Mouse (Mus musculus): ENCODE measurements around the gene Ntn1. TPM values are rescaled to one million over a fixed set of nuclear protein-coding genes. Genes with fewer than 3 reads are reported as not detected.

The Ntn1 gene
- 10 to 100 TPM in 1 of 4 experiments, 1 to 10 TPM in 3; 7.9 to 10.1 (median 8.8) TPM for total RNA-seq (2022)

DNA sequence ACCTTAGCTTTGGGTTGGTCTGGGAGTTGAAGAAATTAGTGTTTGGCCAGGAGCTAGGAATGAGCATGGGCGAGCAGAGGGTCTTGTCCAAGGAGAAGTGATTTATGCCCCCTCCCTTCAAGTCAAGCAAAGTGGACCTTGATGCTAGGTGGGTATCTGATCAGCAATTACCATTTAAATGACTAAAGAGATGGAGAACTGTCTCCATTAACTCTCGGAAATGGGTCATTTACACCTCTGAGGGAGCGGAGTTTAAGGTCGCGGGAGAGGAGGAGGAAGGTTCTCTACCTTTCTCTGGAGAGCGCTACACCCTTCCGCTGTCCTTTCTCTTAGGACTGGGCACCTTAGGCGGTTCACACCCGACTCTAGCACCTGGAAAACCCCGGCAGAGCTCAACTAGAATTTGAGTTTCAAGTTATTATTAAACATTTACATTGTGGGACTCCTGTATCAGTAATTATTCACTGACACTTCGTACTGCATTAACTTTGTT lies at the start of gene Ntn1:
Gene Ntn1 (minus strand): TSS at position 97 of the 493 bp plus-strand sequence.
- DNase-seq (ENCODE audit: low spot score in 2 of 2), result no peak

- no peak for DNase-seq (ENCODE audit: low spot score in 2 of 2)
Observed at GRCm38 (mm10) chr11:68448356-68448755, 47.7 kb upstream of the Ntn1 start.

DNA sequence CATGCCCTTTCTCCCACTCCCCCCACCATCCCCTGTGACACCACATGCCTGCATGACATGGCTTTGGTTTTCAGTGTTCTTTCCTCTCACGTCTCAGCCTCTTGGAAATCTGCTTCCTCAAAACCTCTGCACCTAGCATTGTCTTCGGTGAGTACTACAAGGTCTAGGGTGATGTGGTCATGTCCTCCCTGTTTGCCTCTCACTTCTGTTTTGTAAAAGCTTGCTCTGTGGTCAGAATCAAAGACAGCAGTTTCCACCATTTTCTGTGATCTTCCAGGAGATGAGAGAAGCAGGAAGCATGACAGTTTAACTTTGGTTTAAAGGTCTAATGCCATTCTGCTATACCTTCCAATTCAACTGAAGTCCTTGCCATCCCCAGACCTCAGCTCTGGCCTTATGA lies 46.6 kb upstream of the Ntn1 start:
- no peak for DNase-seq (ENCODE audit: low spot score in 2 of 2)

GRCm38 (mm10) chr11:68446547-68446946 lies 45.9 kb upstream of the Ntn1 start:
- no peak for DNase-seq (ENCODE audit: low spot score in 2 of 2)

DNA sequence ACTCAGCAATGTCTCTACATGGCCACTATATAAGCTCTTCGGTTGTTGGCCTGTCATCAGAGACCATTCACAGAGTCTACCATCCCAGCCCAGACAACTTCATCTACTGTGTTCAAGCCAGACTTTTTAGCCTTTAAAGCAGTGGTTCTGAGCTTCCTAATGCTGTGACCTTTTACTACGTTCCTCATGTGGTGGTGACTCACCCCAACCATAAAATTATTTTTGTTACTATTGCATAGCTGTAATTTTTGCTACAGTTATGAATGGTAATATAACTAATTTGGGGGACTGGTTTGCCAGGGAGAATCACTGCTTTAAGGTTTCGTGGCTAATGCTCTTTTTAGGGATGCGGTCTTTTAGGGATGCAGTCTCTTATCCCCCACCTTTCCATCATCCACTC lies 45.3 kb upstream of the Ntn1 start:
- DNase-seq (ENCODE audit: low spot score in 2 of 2), result no peak

DNA sequence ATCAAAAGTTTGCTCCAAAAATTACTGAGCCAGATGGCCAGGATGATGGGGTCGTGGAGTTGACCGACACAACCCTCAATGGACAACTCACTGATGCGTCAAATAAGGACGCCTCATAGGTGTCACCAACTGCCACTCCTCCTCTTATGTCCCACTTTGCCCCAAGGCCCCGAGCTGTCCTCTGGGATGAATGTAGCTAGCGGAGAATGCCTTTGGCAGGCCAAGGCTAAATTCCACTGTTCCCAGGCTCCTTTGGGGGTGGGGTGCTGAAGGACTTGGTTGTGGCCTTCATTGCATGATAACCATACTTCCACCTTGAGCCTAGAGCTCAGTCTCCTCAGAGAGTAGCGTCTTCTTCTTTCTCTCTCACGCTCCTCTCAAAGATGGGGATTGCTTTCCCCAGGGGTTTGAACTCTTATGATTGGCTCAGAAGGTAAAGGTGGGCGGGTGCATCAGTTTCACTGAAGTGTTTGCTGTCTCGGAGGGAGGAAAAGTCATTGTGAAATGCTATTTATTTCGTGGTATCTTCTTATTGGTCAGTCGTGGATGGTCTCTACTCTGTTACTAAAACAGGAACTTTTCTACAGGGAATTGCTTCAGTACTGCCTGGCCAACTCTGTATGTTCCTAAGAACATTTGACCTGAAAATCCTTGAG lies 42.5 kb upstream of the Ntn1 start:
- no peak for DNase-seq (ENCODE audit: low spot score in 2 of 2)

GRCm38 (mm10) chr11:68442346-68442745 lies 41.7 kb upstream of the Ntn1 start:
- no peak for DNase-seq (ENCODE audit: low spot score in 2 of 2)

GRCm38 (mm10) chr11:68440965-68441364 lies 40.3 kb upstream of the Ntn1 start:
- DNase-seq (ENCODE audit: low spot score in 2 of 2), result no peak

GRCm38 (mm10) chr11:68440100-68440499 lies 39.5 kb upstream of the Ntn1 start:
- DNase-seq (ENCODE audit: low spot score in 2 of 2), result no peak

GRCm38 (mm10) chr11:68436376-68436775 lies 35.8 kb upstream of the Ntn1 start:
- no peak for DNase-seq (ENCODE audit: low spot score in 2 of 2)

GRCm38 (mm10) chr11:68435601-68436000 lies 35.0 kb upstream of the Ntn1 start:
- no peak for DNase-seq (ENCODE audit: low spot score in 2 of 2)

DNA sequence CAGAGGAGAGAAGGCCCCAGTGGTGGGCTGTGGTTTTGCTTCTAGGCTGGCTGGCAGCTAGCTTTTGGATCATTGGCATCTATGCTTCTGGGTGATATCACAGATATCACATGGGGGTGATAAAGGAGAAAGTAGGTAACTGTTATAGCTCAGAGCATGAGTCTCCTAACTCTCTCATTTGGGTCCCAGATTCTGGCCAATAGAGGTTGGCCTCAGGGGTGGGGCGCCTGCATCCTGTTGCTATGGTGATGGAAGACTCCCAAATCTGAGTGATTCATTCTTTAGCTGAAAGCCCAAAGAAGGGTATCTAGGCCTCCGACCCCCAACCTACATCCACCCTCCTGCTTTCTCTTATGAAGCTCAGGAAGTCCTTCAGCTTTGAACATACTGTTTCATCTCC lies 34.1 kb upstream of the Ntn1 start:
- DNase-seq (ENCODE audit: low spot score in 2 of 2), result no peak

GRCm38 (mm10) chr11:68433534-68433933 lies 32.9 kb upstream of the Ntn1 start:
- DNase-seq (ENCODE audit: low spot score in 2 of 2), result no peak

DNA sequence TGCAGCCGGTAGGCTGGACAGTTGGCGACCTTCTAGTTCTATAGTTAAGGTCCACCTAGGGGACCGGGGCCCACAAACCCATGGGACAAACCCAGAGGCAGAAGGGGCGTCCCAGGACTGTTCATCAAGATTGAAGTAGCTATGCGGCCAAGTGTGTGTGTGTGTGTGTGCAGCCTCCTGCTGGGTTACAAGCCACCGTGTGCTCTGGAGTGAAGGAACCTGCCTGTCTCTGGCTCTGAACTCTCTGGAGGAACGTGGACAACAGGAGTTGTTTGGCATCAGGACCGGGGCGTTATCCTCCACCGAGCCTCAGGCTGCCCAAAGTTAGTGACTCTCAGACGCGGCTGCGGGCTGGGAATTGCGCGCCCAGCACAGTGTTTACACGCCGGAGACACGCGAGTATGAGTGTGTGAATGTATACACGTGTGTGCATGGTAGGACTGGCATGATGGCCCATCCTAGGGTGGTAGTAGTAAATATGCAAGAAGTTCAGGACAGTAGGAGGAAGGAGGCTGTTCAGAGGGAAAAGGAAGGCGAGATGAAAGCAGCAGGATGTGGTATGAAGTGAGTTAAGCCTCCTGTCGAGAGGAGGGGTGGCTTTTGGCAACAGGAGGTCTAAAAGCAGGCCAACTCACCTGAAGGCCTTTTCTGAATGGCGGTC lies 31.9 kb upstream of the Ntn1 start:
- no peak for DNase-seq (ENCODE audit: low spot score in 2 of 2)

- peak in 1 of 2 experiments; percentile 34 for DNase-seq (ENCODE audit: low spot score in 2 of 2)
Observed at GRCm38 (mm10) chr11:68431699-68432360, 31.2 kb upstream of the Ntn1 start, which contains the start of gene Pik3r5. Pik3r5 (plus strand) TSS chr11:68432121.

- DNase-seq (ENCODE audit: low spot score in 2 of 2), result no peak
Observed at GRCm38 (mm10) chr11:68430662-68431061, 30.0 kb upstream of the Ntn1 start.

DNA sequence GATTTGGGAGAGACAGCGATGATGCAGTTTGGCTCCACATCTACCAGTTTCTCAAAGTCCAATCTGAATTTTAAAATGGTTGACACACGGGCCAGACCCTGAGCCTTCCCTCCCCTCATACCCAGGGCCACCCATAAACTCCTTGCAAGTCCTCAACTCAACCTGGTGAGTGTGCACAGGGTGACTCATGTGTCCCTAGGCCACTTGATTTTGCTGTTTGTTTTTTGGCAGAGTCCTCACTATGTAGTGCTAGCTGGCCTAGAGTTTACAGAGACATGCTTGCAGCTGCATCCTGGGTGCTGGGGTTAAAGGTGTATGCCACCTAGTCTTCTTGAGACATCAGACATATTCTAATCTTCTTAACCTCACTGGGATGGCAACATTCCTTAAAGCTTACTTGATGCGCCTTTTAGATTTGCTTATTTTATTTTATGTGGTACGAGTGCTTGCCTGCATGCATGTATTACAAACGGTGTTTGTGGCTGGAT lies 26.5 kb upstream of the Ntn1 start:
- DNase-seq (ENCODE audit: low spot score in 2 of 2), result no peak

- no peak for DNase-seq (ENCODE audit: low spot score in 2 of 2)
Observed at GRCm38 (mm10) chr11:68425492-68426315, 25.1 kb upstream of the Ntn1 start.

- no peak for DNase-seq (ENCODE audit: low spot score in 2 of 2)
Observed at GRCm38 (mm10) chr11:68417831-68418230, 17.2 kb upstream of the Ntn1 start.

DNA sequence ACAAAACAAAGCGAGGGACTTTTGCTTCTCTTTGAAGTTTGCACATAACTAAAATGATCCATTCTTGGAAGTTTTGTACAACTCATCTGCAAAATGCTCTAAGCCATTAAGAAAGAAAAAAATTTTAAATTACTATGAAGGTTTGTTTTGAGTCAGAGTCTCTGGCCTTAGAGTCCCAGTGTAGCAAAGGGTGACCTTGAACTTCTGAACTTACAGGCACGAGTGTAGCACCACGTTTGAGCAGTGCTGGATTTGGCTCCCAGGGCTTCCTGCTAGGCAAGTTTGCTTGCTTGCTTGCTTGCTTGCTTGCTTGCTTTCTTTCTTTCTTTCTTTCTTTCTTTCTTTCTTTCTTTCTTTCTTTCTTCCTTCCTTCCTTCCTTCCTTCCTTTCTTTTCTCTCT lies 16.4 kb upstream of the Ntn1 start:
- DNase-seq (ENCODE audit: low spot score in 2 of 2), result no peak

DNA sequence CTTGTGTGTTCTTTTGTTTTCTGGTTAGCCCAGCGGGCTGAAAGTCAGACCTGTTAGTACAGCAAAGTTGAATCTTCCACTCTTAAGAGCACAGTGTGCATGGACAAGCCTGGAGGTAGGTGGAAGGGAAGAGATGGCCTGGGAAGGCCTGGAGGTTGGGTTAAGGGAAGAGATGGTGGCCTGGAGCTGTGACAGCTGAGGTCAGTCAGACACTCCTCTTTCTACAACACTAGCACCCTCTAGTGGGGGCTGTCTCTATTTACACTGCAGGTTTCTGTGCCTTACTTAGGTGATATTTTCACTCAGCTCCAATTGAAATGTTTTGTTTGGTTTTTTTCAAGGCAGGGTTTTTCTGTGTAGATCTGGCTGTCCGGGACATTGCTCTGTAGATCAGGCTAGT lies 7.5 kb upstream of the Ntn1 start:
- peak in 1 of 2 experiments; percentile 28 for DNase-seq (ENCODE audit: low spot score in 2 of 2)
